Mouse (Mus musculus) CH12.LX (cell line): ENCODE results near the gene Triobp. TPM values are rescaled to one million over a fixed set of nuclear protein-coding genes. Genes with fewer than 3 reads are reported as not detected.

Experiments
- DNase-seq: peaks from one replicate; pipeline ENCODE4 v3.0.0-alpha.2; 2013; ENCODE audit errors: extremely low read depth
- H3K27ac ChIP-seq: 2 replicates; pipeline ENCODE4 v1.5.1; 2012; ENCODE audit warnings: low read depth, mild to moderate bottlenecking, control low read depth, moderate library complexity; ENCODE audit not compliant: insufficient read depth
- H3K27me3 ChIP-seq: replicated peaks from 2 replicates; pipeline ENCODE3; 2012; ENCODE audit warnings: inconsistent platforms
- H3K36me3 ChIP-seq, 2 experiments: replicated peaks in 1 of 2; 2 replicates each; pipeline versions ENCODE3 to v1.6.1; 2012; ENCODE audit warnings: inconsistent platforms in 1 of 2, low read length in 1 of 2, mild to moderate bottlenecking in 1 of 2, mixed read lengths in 1 of 2, moderate library complexity in 1 of 2; ENCODE audit not compliant: control insufficient read depth in 1 of 2, insufficient read depth in 1 of 2
- H3K4me1 ChIP-seq, 2 experiments: 2 replicates each; pipeline ENCODE4 v1.6.1; 2012; ENCODE audit warnings: inconsistent platforms in 1 of 2, moderate library complexity in 1 of 2; ENCODE audit not compliant: insufficient read depth in 2 of 2, control insufficient read depth in 1 of 2
- H3K4me2 ChIP-seq: 2 replicates; pipeline ENCODE4 v1.6.1; 2012; ENCODE audit warnings: low read depth, mild to moderate bottlenecking, control low read depth; ENCODE audit not compliant: poor library complexity, insufficient read depth, severe bottlenecking
- H3K4me3 ChIP-seq, 3 experiments: fragments of 150-350 bp in 1 of 3; sonication (generic) in 1 of 3; replicated peaks in 1 of 3; 2 replicates each; pipeline versions ENCODE3 to v1.5.1; 2011 to 2012; ENCODE audit warnings: low read depth in 2 of 3, low read length in 2 of 3, mild to moderate bottlenecking in 2 of 3, moderate library complexity in 2 of 3, control low read depth in 1 of 3, improper control_type of control experiment in 1 of 3, inconsistent platforms in 1 of 3, mixed read lengths in 1 of 3; ENCODE audit not compliant: poor library complexity in 1 of 3
- H3K79me2 ChIP-seq: replicated peaks from 2 replicates; pipeline ENCODE4 v1.6.1; 2012; ENCODE audit warnings: mild to moderate bottlenecking, moderate library complexity; ENCODE audit not compliant: control insufficient read depth, poor library complexity, insufficient read depth, severe bottlenecking; ENCODE audit errors: extremely low read depth
- H3K9ac ChIP-seq: 2 replicates; pipeline ENCODE4 v1.6.1; 2012; ENCODE audit warnings: low read depth, mild to moderate bottlenecking, control low read depth, moderate library complexity; ENCODE audit not compliant: insufficient read depth
- H3K9me3 ChIP-seq: replicated peaks from 2 replicates; pipeline ENCODE3; 2012; ENCODE audit warnings: low read length, inconsistent platforms, mixed read lengths
- CHD1 ChIP-seq: IDR thresholded peaks from 2 replicates; pipeline ENCODE4 v1.6.1; 2012; ENCODE audit warnings: low read depth, low read length, improper control_type of control experiment, inconsistent platforms
- CHD2 ChIP-seq: IDR thresholded peaks from 2 replicates; pipeline ENCODE4 v1.6.1; 2011; ENCODE audit warnings: low read length, improper control_type of control experiment
- CTCF ChIP-seq, 2 experiments: IDR thresholded peaks in 1 of 2; conservative IDR thresholded peaks in 1 of 2; 2 replicates each; pipeline ENCODE4 v1.5.1; 2011 to 2012; ENCODE audit warnings: low read depth in 2 of 2, low read length in 2 of 2, improper control_type of control experiment in 1 of 2, inconsistent platforms in 1 of 2, mild to moderate bottlenecking in 1 of 2, moderate library complexity in 1 of 2
- ELF1 ChIP-seq: IDR thresholded peaks from 2 replicates; pipeline ENCODE4 v1.6.1; 2014; ENCODE audit warnings: low read depth, mild to moderate bottlenecking, inconsistent platforms, low read length, improper control_type of control experiment
- EP300 ChIP-seq: IDR thresholded peaks from 2 replicates; pipeline ENCODE4 v1.6.1; 2011; ENCODE audit warnings: low read length, improper control_type of control experiment
- ETS1 ChIP-seq: conservative IDR thresholded peaks from 2 replicates; pipeline ENCODE4 v1.6.1; 2012; ENCODE audit warnings: low read depth, mild to moderate bottlenecking, inconsistent platforms, low read length, improper control_type of control experiment, moderate library complexity
- GABPA ChIP-seq: IDR thresholded peaks from 2 replicates; pipeline ENCODE4 v1.6.1; 2012; ENCODE audit warnings: low read depth, low read length, improper control_type of control experiment, inconsistent platforms; ENCODE audit not compliant: insufficient replicate concordance
- HCFC1 ChIP-seq: IDR thresholded peaks from 2 replicates; pipeline ENCODE4 v1.6.1; 2012; ENCODE audit warnings: low read depth, mild to moderate bottlenecking, inconsistent platforms, low read length, improper control_type of control experiment
- IRF4 ChIP-seq: IDR thresholded peaks from 2 replicates; pipeline ENCODE4 v1.6.1; 2014; ENCODE audit warnings: low read depth, mild to moderate bottlenecking, inconsistent platforms, low read length, improper control_type of control experiment
- JUN ChIP-seq: IDR thresholded peaks from 2 replicates; pipeline ENCODE4 v1.6.1; 2011; ENCODE audit warnings: low read depth, mild to moderate bottlenecking, low read length, improper control_type of control experiment, moderate library complexity; ENCODE audit not compliant: insufficient read depth
- MEF2A ChIP-seq: IDR thresholded peaks from 2 replicates; pipeline ENCODE4 v1.6.1; 2014; ENCODE audit warnings: low read depth, mild to moderate bottlenecking, inconsistent platforms, low read length, improper control_type of control experiment, borderline replicate concordance
- MYC ChIP-seq: IDR thresholded peaks from 2 replicates; pipeline ENCODE4 v1.6.1; 2011; ENCODE audit warnings: low read depth, mild to moderate bottlenecking, improper control_type of control experiment, low read length
- POLR2A ChIP-seq: IDR thresholded peaks from 2 replicates; pipeline ENCODE4 v1.6.1; 2011; ENCODE audit warnings: low read depth, mild to moderate bottlenecking, improper control_type of control experiment, low read length
- POLR2AphosphoS2 ChIP-seq: IDR thresholded peaks from 2 replicates; pipeline ENCODE4 v1.6.1; 2011; ENCODE audit warnings: low read depth, low read length, improper control_type of control experiment
- RAD21 ChIP-seq: IDR thresholded peaks from 2 replicates; pipeline ENCODE4 v1.6.1; 2011; ENCODE audit warnings: low read depth, mild to moderate bottlenecking, low read length, improper control_type of control experiment, moderate library complexity
- RCOR1 ChIP-seq: conservative IDR thresholded peaks from 2 replicates; pipeline ENCODE4 v1.6.1; 2012; ENCODE audit warnings: low read depth, mild to moderate bottlenecking, inconsistent platforms, low read length, improper control_type of control experiment
- SMC3 ChIP-seq: IDR thresholded peaks from 2 replicates; pipeline ENCODE4 v1.6.1; 2011; ENCODE audit warnings: low read depth, low read length, improper control_type of control experiment
- TBP ChIP-seq: conservative IDR thresholded peaks from 2 replicates; pipeline ENCODE4 v1.6.1; 2011; ENCODE audit warnings: low read depth, low read length, improper control_type of control experiment
- USF1 ChIP-seq: IDR thresholded peaks from 2 replicates; pipeline ENCODE4 v1.6.1; 2014; ENCODE audit warnings: low read depth, mild to moderate bottlenecking, inconsistent platforms, low read length, improper control_type of control experiment
- ZC3H11A ChIP-seq: IDR thresholded peaks from 2 replicates; pipeline ENCODE4 v1.6.1; 2012; ENCODE audit warnings: low read depth, mild to moderate bottlenecking, inconsistent platforms, low read length, improper control_type of control experiment
- ZKSCAN1 ChIP-seq: IDR thresholded peaks from 2 replicates; pipeline ENCODE4 v1.6.1; 2012; ENCODE audit warnings: low read depth, inconsistent platforms, low read length, improper control_type of control experiment, borderline replicate concordance
- ZNF384 ChIP-seq: IDR thresholded peaks from 2 replicates; pipeline ENCODE4 v1.6.1; 2012; ENCODE audit warnings: low read depth, low read length, improper control_type of control experiment, inconsistent platforms
- dilution Hi-C: fragments of 300-500 bp; cut with MboI; formaldehyde crosslinking; loops from 2 replicates; pipeline ENCODE4 v1.14.3; 2020; ENCODE audit warnings: low sequenced_read_pairs; ENCODE audit not compliant: extremely low pct_unique_long_range_greater_than_20kb, extremely low pct_ligation_motif_present
- in situ Hi-C: fragments of 300-500 bp; cut with MboI; formaldehyde crosslinking; loops from 3 replicates; pipeline ENCODE4 v1.14.3; 2019; ENCODE audit warnings: low sequenced_read_pairs, low pct_ligation_motif_present, low pct_unique_long_range_greater_than_20kb, mixed read lengths
- polyA plus RNA-seq: library from polyadenylated mRNA; unstranded; fragments of >175 nt; gene quantifications from 2 replicates; pipeline ENCODE4 v1.2.1, GENCODE M21; 2012; ENCODE audit warnings: low read depth; ENCODE audit not compliant: insufficient read length
- total RNA-seq, 2 experiments: library from RNA; depleted of rRNA; stranded (reverse); fragments of 300-350 nt in 1 of 2; fragments of >200 nt in 1 of 2; gene quantifications; 2 replicates each; pipeline ENCODE4 v1.2.3; 2012 to 2014

Gene Triobp
- total and polyA plus RNA-seq, 3 experiments = 11.5 to 31.0 (median 25.5) TPM

- H3K36me3 ChIP-seq = peaks cover 16 to 70% of the 10 kb centered on the region in 2 experiments
- no peak overlapping the region for H3K4me3 ChIP-seq
- TF ChIP-seq JUN (no peak), IRF4 (no peak), CHD2 (no peak), POLR2A (no peak), RAD21 (no peak), ETS1 (no peak), CHD1 (no peak), MEF2A (no peak), HCFC1 (no peak)
- dilution Hi-C loops (no loop called here), in situ Hi-C loops (loop anchor here (25.0 kb wide), 1 partner anchor 421 kb away; the partner anchor contains the start of genes Maff and Pla2g6)
- peaks cover 8% of the 10 kb centered on the region for H3K9me3 ChIP-seq
- no peaks in the 10 kb centered on the region for H3K27me3 ChIP-seq
- H3K27ac ChIP-seq = no peak overlapping the region
- H3K4me2 ChIP-seq = no peak overlapping the region
- no peak for DNase-seq
- no peak overlapping the region for H3K9ac ChIP-seq
- H3K4me1 ChIP-seq = peaks cover 10 to 31% of the 10 kb centered on the region in 2 experiments
- no peaks in the 10 kb centered on the region for H3K79me2 ChIP-seq
Observed at GRCm38 (mm10) chr15:78916052-78916826, 31.3 kb upstream of the Triobp start.

- TF ChIP-seq JUN (no peak), ZNF384 (no peak), TBP (no peak), MYC (no peak), RAD21 (no peak), EP300 (no peak), CTCF (conservative IDR thresholded peaks at IDR 0.05 in 1 of 2, IDR thresholded peaks at IDR 0.05 in 1 of 2; ENCODE audit: low read depth in 2 of 2, low read length in 2 of 2) (no peak), MEF2A (no peak), USF1 (no peak), HCFC1 (no peak), GABPA (no peak), ELF1 (no peak), SMC3 (no peak), ZKSCAN1 (no peak), POLR2AphosphoS2 (no peak), CHD2 (no peak), RCOR1 (no peak), IRF4 (no peak), ZC3H11A (no peak)
- dilution Hi-C loops = no loop called here
- peaks cover 19 to 49% of the 10 kb centered on the region in 2 experiments for H3K4me1 ChIP-seq
Observed at GRCm38 (mm10) chr15:78918126-78918525, 29.4 kb upstream of the Triobp start.

More at GRCm38 (mm10) chr15:78918126-78918525, 29.4 kb upstream of the Triobp start:
- Histone ChIP-seq H3K4me3 (no peak overlapping the region), H3K9me3 (peaks cover 11% of the 10 kb centered on the region), H3K27me3 (no peaks in the 10 kb centered on the region), H3K4me2 (no peak overlapping the region), H3K27ac (no peak overlapping the region), H3K9ac (no peak overlapping the region), H3K36me3 (peaks cover 8 to 57% of the 10 kb centered on the region in 2 experiments), H3K79me2 (no peaks in the 10 kb centered on the region)
- in situ Hi-C loops = loop anchor here (25.0 kb wide), 1 partner anchor 419 kb away; the partner anchor contains the start of genes Maff and Pla2g6
- no peak for DNase-seq
